Mouse (Mus musculus): ENCODE results near the gene Zbtb22.

Gene Zbtb22

DNA sequence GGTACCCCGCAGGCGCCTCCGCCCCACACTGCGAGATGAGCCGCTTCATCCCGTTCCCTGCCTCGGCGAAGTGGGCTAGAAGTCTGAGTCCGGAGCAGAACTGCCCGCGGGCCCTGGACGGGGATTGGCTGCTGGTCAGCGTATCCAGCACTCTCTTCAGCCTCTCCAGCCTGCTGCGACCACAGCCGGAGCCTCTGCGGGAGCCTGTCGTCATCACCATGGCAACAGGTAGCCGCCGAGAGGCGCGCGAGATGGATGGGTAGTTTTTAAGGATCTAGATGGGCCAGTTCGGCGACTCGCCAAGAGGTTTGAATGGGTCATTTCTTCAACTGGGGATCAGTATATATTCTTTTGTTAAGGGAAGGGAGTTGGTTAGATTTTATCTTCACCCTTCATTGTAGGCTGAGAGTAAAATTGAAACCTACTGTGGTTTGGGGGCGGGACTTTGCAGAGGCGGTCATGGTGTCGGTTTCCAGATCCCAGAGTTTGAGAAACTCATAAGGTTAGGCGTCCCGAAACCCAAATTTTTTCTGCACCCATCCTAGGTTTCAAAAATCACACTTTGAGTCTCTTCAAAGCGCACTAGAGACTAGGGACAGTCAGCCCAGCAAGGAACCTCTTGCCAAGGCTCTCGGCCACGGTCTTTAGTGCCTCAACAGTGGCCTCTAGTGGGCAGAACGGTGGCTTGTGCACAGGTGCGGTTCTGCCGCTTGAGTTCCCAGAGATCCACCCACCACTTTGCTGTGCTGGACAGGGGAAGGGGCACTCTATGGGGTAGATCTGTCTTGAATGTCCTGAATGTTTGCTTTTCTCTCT is 4.8 kb downstream of the Zbtb22 start:
- DNase-seq (ENCODE audit: low read depth, low spot score): peak; percentile 86

- no peak for DNase-seq (ENCODE audit: low read depth, low spot score)
These were observed 5.7 kb downstream of the Zbtb22 start for GRCm38 (mm10) chr17:33921361-33921760.

GRCm38 (mm10) chr17:33924577-33925283 is 9.0 kb downstream of the Zbtb22 start:
- DNase-seq (ENCODE audit: low read depth, low spot score): peak; percentile 83

- DNase-seq (ENCODE audit: low read depth, low spot score): peak; percentile 61
These were observed 9.9 kb downstream of the Zbtb22 start for GRCm38 (mm10) chr17:33925406-33926116.

- no peak for DNase-seq (ENCODE audit: low read depth, low spot score)
These were observed 10.7 kb downstream of the Zbtb22 start for GRCm38 (mm10) chr17:33926207-33926932.

DNA sequence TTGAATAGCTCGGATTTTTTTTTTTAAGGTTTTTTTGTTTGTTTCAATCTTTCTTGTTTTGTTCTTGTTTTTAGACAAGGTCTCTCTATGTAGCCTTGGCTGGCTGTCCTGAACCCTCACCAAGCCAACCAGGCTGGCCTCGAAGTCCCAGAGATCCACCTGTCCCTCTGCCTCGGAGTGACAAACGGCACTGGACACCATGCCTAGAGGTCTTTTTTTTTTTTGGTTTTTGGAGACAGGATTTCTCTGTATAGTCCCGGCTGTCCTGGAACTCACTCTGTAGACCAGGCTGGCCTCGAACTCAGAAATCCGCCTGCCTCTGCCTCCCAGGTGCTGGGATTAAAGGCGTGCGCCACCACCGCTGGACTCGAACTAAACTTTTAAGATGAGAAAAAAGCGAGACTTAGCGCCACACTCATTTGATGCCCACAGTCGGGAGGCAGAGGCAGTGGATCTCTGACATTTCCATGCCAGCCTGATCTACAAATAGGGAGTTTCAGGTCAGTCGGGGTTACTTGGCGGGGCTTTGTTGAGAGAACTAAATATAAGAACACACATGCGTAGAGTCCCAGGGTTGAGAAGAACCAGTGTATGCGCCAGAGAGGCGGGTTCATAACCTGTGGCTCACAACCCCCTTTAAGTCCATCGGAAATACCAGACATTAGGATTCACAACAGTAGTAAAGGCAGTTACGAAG is 12.7 kb downstream of the Zbtb22 start:
- no peak for DNase-seq (ENCODE audit: low read depth, low spot score)

- peak; percentile 94 for DNase-seq (ENCODE audit: low read depth, low spot score)
These were observed 13.9 kb downstream of the Zbtb22 start, which contains the start of gene Rgl2 for GRCm38 (mm10) chr17:33929371-33930279. Gene Rgl2 (plus strand): TSS chr17:33929543.

GRCm38 (mm10) chr17:33930280-33931158 is 14.8 kb downstream of the Zbtb22 start:
- DNase-seq (ENCODE audit: low read depth, low spot score): peak; percentile 87

DNA sequence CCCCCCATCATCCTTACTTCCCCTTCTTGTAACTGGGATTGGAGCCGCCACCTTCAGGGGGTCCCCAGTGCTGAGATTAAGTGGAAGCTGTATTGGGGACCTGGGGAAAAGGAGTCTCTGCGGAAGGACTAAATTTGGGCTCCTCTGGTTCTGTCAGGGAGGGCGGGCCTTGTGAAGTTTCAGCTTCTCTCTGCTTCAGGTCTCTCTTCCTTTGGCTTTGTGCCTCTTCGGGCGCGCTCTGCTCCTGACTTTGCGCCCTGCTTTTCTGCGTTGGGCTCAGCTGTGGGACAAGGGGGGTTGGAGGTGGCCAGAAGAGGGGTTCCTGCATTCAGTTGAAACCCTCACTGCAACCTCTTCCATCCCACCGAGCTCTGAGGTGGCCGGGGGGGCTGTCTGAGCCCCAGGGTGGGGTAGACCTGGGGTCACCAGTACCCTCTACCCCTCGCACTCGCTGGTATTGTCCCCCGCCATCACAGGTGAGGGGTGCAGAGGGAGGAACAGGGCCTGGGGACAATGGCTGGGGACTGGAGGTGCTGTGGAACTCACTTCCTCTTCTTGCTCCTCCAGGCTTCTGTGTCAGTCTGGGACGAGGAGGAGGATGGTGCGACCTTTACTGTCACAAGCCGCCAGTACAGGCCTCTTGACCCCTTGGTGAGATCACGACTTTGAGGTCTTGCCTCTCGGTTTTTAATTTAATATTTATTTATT is 15.6 kb downstream of the Zbtb22 start:
- DNase-seq (ENCODE audit: low read depth, low spot score): no peak

DNA sequence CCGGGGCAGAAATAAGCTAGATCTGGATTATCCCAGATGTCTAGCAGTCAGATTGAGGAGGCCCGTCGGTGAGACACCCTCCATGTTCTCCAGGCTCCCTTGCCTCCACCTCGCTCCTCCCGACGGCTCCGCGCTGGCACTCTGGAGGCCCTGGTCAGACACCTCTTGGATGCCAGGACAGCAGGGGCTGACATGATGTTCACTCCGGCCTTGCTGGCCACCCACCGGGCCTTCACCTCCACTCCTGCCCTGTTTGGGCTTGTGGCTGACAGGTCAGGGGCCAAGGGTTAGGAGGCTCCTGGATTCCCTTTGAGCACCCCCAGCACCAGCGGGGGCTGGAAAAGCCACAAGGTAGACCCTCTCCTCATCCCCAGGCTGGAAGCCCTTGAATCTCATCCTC is 16.2 kb downstream of the Zbtb22 start:
- DNase-seq (ENCODE audit: low read depth, low spot score): no peak

- DNase-seq (ENCODE audit: low read depth, low spot score): no peak
These were observed 16.7 kb downstream of the Zbtb22 start for GRCm38 (mm10) chr17:33932448-33932847.

DNA sequence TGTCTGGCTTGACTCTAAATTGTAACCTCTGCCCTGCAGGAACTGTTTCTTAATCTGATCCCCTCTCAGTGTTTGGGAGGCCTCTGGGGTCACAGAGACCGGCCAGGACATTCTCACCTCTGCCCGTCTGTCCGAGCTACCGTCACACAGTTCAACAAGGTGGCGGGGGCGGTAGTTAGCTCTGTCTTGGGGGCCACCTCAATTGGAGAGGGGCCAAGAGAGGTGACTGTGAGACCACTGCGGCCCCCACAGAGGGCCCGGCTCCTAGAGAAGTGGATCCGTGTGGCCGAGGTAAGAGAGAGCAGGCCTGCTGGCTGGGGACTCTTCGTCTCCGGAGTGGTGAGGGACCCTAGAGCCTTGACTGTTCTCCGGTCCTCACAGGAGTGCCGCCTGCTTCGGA is 17.3 kb downstream of the Zbtb22 start:
- no peak for DNase-seq (ENCODE audit: low read depth, low spot score)

GRCm38 (mm10) chr17:33935422-33936055 is 19.8 kb downstream of the Zbtb22 start:
- DNase-seq (ENCODE audit: low read depth, low spot score): no peak

DNA sequence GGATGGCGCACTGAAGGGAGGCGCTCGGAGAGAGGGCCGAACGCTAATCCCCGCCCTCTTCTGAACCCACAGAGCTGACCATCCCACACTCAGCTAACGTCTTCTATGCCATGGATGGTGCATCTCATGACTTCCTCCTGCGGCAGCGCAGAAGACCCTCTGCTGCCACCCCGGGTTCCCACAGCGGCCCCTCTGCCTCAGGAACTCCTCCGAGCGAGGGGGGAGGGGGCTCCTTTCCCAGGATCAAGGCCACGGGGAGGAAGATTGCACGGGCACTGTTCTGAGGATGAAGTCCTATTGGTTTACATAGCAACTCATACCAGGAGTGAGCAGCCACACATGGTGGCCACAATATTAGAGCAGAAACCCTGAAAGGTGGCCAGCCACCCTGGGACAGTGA is 21.3 kb downstream of the Zbtb22 start:
- DNase-seq (ENCODE audit: low read depth, low spot score): no peak

DNA sequence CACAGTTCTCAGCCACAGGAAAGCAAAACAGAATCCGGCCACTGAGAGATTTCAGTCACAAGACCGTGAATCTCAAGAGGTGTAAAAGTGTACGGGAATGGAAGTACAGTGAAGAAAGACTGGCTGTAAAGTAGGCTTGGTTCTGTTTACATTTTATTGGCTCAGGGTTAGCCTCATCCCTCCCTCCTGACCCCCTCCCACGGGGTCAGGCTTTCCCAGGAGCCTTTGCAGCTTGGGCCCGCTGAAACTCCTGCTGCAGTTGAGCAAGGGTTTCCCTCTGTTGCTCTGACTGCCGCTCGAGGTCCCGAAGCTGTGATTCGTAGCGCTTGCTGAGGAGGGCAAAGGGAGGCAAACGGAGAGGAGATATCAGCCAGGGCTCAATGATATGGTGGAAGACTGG is 23.1 kb downstream of the Zbtb22 start:
- DNase-seq (ENCODE audit: low read depth, low spot score): no peak

DNA sequence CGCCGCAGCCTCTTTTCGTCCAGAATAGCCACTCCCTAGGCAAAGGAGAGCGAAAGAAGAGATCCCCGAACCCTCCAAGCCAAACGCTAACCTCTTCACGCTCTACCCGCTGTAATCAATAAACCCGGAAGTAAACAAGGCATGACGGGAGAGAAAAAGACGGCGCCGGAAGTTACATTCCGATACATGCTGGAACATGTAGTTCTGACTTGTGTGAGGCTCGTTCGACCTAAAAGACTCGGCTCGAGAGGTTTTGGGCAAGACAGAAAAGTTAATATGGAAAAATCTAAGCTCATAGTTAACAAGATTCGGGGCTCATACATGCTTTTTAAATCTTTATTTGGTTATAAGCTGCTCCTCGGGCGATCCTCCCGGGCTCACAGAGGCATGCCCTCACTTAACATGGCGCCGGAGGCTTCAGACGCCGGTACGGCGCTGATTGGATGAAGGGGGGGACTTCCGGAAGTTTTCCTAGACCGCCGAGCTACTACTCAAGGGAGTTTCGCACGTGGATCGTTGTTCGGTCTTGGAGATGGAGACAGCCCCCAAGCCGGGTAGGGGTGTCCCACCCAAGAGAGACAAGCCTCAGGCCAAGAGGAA is 24.6 kb downstream of the Zbtb22 start, which contains the start of the genes Pfdn6 and Wdr46:
Gene Pfdn6 (minus strand): TSS at position 138 of the 600 bp plus-strand sequence.
Gene Wdr46 (plus strand): TSS at position 455 of the 600 bp plus-strand sequence.
- peak; percentile 92 for DNase-seq (ENCODE audit: low read depth, low spot score)

GRCm38 (mm10) chr17:33940981-33941380 is 25.3 kb downstream of the Zbtb22 start:
- DNase-seq (ENCODE audit: low read depth, low spot score): no peak
